Mouse (Mus musculus) G1E-ER4 (cell line): Measurements from ENCODE around the gene Bmt2. TPM values are rescaled to one million over a fixed set of nuclear protein-coding genes. Genes with fewer than 3 reads are reported as not detected.

Experiments
- GATA1 ChIP-seq: IDR thresholded peaks from one replicate; pipeline ENCODE4 v1.8.0; 2012; ENCODE audit warnings: low read length, inconsistent platforms
- polyA plus RNA-seq: library from polyadenylated mRNA; stranded (reverse); fragments of >175 nt; gene quantifications from 2 replicates; pipeline ENCODE4 v1.2.3, GENCODE M21; 2012

The Bmt2 gene
- 2.8 and 4.3 TPM in 2 replicates for polyA plus RNA-seq

- TF ChIP-seq GATA1 = no peak
Observed at GRCm38 (mm10) chr6:13677818-13678282, at the start of gene Bmt2. TSS of gene Bmt2 (minus strand) at chr6:13677966.

DNA sequence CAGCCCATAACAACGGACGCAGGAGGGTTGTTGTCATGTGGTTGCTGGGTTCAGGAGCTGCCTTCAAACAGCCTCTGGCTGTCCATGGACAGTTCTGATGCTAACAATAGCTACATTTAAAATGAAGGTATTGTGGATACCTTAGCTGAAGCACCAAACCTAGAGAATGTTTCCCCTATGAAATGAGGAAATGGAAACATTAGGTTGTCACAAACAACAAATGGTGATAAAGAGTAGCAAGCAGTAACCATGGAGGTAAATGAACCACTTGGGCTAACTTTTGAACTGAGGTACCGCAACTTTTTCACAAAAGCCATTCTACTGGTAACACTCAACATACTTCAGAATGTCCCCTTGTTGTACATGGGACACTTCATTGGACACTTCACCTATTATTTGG, 44.4 kb upstream of the Bmt2 start:
- TF ChIP-seq GATA1 = no peak

DNA sequence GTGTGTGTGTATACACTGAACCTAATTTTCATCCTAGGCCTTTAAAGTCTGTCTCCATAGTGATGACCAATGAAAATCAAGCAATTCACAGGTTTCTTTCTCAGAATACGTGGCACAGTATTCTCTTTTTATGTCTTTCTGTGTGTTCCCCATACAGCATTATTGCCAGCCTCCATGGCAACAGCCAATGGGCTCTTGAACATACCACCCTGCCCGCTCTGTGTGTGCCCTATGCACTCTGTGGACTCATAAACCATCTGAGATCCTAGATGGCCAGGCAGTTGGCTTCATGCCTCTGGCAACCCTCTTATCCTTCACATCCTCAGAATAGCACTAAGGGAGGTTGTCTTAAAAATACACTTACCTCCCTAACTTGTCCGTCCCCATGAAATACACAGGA, 37.1 kb upstream of the Bmt2 start:
- no peak for TF ChIP-seq GATA1

DNA sequence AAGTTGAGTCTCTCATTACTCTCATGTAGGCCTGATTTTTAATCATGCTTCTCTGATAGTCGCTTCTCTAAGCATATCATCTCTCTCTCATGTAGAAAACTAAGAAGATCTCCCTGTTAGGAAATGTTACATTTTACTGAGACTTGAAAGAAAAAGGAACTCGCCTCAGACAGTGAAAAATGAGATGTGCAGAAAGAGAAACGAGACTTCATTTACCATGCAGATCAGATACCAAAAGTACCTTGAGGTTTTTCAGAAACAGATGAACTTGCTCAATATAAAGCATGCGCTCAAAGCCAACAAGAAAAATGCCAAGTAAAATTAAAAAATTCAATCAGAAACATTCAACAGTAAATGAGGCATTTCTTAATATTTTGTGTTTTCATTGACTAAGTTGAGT, 19.1 kb upstream of the Bmt2 start:
- TF ChIP-seq GATA1 = no peak

GRCm38 (mm10) chr6:13695103-13695845, 17.5 kb upstream of the Bmt2 start:
- no peak for TF ChIP-seq GATA1

DNA sequence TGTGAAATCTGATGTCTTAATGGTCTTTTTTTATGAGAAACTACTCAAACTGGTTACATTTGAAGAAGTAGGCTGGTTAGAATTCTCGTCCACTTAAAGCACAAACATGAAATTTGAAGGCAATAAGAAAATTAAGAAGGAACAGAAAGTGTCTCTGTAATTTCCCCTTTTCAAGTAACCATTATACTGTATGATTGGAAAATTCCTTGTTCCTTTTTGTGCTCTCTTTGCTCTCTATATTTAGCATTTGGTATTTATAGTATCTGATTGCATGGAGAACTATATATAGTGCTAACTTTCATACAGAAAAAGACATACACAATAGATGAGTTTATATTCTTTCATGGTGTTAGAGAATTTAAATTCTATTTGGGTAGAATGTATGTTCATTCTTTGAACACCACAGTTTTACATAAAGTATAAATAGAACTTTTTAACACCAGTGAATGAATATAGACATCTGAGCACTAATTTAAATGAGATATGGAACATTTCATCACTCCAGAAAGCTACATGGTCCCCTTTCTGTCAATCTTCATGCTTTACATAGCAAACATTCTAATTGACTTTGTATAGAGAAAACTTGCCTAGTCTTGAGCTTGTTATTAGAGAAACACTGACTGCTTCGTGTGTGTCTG, 14.0 kb upstream of the Bmt2 start:
- no peak for TF ChIP-seq GATA1

DNA sequence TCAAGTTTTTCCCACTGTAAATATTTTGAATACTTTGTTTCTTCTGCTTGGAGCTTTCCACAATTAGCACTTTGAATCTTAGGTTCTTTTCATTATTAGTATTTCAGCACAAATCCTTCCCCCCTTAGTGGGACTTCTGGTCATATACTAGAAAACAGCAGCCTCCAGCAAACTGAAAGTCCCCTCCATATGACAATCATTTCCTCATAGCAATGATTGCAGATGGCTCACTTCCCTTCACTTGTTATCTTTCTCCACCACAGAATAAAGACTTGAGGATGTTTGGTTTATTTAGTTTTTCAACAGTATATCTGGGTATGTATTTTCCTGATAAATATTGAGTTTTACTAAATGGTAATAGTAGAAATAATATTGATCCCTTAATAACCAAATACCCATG, 12.6 kb upstream of the Bmt2 start:
- TF ChIP-seq GATA1 = no peak

DNA sequence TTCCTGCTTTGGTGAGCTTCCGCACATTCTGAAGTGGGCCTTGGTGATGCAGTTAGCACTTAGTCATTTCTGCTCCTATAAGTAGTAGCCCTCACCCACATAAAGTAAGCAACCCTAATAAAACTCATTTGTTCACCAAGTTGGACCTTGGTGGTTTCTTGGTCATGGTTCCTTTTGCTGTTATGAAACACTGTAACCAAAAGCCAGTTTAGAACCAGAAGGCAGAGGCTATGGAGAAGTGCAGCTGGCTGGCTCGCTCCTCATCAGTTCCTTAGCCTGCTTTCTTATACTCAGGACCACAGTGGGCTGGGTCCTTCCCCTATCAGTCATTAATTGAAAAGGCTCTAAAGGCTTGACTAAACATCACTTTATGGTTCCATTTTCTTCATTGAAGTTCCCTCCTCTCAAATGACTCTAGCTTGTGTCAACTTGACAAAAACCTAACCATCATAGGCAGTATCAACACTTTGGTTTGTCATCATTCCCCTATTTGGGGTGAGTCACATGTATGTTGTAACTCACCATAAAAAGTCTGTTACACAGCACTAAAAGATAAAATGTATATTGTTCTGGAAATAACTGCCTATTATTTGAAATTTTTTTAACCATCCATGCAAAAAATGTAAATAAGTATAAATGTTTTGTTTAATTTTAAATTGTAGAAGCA, 6.3 kb upstream of the Bmt2 start:
- TF ChIP-seq GATA1 = no peak

GRCm38 (mm10) chr6:13678349-13678748, 583 bp upstream of the Bmt2 start:
- no peak for TF ChIP-seq GATA1

- no peak for TF ChIP-seq GATA1
Observed at GRCm38 (mm10) chr6:13677141-13677761, 515 bp downstream of the Bmt2 start.

DNA sequence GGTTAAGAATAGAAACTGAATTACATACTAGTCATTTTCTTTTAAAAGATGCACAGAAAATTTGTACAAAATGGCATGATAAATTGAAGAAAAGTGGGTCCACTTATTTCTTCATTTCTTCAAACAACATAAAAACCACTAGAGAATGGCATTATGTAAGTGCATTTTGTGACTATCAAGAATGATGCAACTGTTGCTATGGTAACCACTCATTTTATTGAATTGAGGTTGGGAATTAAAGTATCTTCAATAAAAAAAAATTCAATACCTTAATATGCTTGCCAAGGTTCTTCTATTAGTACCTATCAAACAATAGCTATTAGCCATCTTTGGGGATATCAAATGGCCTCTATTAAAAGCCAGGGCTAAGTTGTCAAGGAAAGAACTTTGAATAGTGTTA, 1.6 kb downstream of the Bmt2 start:
- TF ChIP-seq GATA1 = no peak

DNA sequence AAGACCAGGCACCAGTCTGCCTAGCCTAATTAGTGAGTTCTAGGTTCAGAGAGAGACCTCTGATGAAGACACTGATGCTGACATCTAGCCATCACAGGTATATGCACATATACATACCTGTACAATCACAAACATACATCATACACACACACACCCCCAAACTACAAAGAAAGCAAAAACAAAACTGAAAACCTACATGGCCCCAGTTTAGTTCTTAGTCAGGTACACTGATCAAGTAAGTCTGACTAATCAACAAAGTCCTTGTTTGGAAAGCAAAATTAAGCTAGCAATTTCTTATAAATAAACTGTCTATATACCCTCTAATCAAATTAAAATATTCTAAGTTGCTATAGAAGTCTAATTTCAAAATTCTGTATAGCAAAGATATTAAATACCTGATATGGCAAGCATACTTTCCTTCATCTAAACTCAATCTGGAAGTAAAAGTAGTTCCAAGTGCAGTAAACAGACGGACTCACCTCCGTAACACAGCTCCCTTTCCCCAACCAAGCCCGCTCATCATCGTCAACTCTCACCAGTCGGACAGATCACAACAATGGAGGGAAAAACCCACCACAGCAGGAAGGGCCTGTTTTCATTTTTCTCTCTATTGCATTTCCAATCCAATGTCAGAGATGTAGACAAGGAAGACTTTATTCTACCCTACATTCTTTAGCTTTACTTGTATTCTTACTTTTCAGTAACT, 3.0 kb downstream of the Bmt2 start:
- TF ChIP-seq GATA1 = no peak

GRCm38 (mm10) chr6:13665646-13666045, 12.1 kb downstream of the Bmt2 start:
- TF ChIP-seq GATA1 = no peak

DNA sequence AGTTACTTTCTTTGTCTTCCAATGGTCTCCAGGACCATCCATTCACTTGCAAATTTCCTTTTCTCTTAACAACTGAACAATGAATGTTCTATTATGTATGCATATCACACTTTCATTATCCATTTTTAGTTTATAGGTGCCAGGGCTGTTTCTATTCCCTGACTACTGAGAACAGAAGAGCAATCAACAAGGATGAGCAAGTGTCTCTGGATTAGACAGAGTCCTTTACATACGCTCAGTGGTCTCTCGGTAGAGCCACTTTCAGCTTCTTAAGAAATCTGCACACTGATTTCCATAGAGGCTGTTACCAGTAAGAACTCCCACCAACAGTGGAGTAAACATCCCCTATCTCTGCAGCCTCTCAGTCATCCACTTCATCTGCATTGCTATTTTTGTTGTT, 19.8 kb downstream of the Bmt2 start:
- no peak for TF ChIP-seq GATA1

GRCm38 (mm10) chr6:13654081-13654480, 23.7 kb downstream of the Bmt2 start:
- no peak for TF ChIP-seq GATA1
